Mouse (Mus musculus) midbrain, embryonic 14.5 days (tissue): ENCODE measurements around the gene Itgad. TPM values are rescaled to one million over a fixed set of nuclear protein-coding genes. Genes with fewer than 3 reads are reported as not detected.

Source experiments
- ATAC-seq: fragments of 200-750 bp; cut with Nextera tagmentation; 2 replicates; pipeline ENCODE4 v1.8.0; 2017; ENCODE audit warnings: moderate number of reproducible peaks, moderate library complexity; ENCODE audit not compliant: low FRiP score, low TSS enrichment
- DNase-seq: peaks from one replicate; pipeline ENCODE4 v3.0.0-alpha.2; 2015
- H3K27ac ChIP-seq: fragments of 300-500 bp; sonication (generic); replicated peaks from 2 replicates; pipeline ENCODE4 v1.5.1; 2014; ENCODE audit warnings: mild to moderate bottlenecking, low read depth, low read length, moderate library complexity
- H3K27me3 ChIP-seq: fragments of 300-500 bp; sonication (generic); 2 replicates; pipeline ENCODE4 v1.6.1; 2014; ENCODE audit warnings: low read length, control low read depth, mixed read lengths; ENCODE audit not compliant: control insufficient read depth, insufficient read depth
- H3K36me3 ChIP-seq: fragments of 300-500 bp; sonication (generic); 2 replicates; pipeline ENCODE4 v1.6.1; 2014; ENCODE audit warnings: low read length, control low read depth; ENCODE audit not compliant: control insufficient read depth, insufficient read depth
- H3K4me1 ChIP-seq: fragments of 300-500 bp; sonication (generic); 2 replicates; pipeline ENCODE4 v1.6.1; 2014; ENCODE audit warnings: mild to moderate bottlenecking, antibody characterized with exemption, low read length, control low read depth; ENCODE audit not compliant: control insufficient read depth, insufficient read depth
- H3K4me2 ChIP-seq: fragments of 300-500 bp; sonication (generic); 2 replicates; pipeline ENCODE4 v1.6.1; 2014; ENCODE audit warnings: mild to moderate bottlenecking, low read length, moderate library complexity
- H3K4me3 ChIP-seq: fragments of 300-500 bp; sonication (generic); replicated peaks from 2 replicates; pipeline ENCODE4 v1.5.1; 2014; ENCODE audit warnings: low read depth, low read length
- H3K9ac ChIP-seq: fragments of 300-500 bp; sonication (generic); replicated peaks from 2 replicates; pipeline ENCODE4 v1.6.1; 2014; ENCODE audit warnings: mild to moderate bottlenecking, low read length, moderate library complexity
- H3K9me3 ChIP-seq: fragments of 300-500 bp; sonication (generic); 2 replicates; pipeline ENCODE4 v1.6.1; 2016; ENCODE audit warnings: low read length, control low read depth, mixed read lengths; ENCODE audit not compliant: control insufficient read depth
- WGBS: fragments of 180-500 bp; shearing (Covaris S2); extraction: QIAGEN DNeasy Blood & Tissue Kit; methylation state at CpG from one replicate; pipeline ENCODE4 v1.1.7; 2014; 5-methylcytosine and 5-hydroxymethylcytosine counted together
- polyA plus RNA-seq: library from polyadenylated mRNA; unstranded; fragments of >200 nt; fragmentation: Nextera tagmentation; extraction: Ambion mirVana; gene quantifications from 2 replicates; pipeline ENCODE4 v1.2.1, GENCODE M21; 2014

The Itgad gene
- polyA plus RNA-seq, 1 experiment from 2014 or later = not detected

- 61% methylated on average over 13 of the region's 13 CpGs for WGBS
- DNase-seq (no peak), ATAC-seq (no peak)
- H3K9me3 ChIP-seq = no peaks in the 10 kb centered on the region
- H3K4me1 ChIP-seq = no peaks in the 10 kb centered on the region
- no peak overlapping the region for H3K4me2 ChIP-seq
- H3K36me3 ChIP-seq = peaks cover 36% of the 10 kb centered on the region
- H3K27me3 ChIP-seq = no peaks in the 10 kb centered on the region
- no peak overlapping the region for H3K4me3 ChIP-seq
- no peak overlapping the region for H3K9ac ChIP-seq
- H3K27ac ChIP-seq = no peak overlapping the region
These were observed 116.3 kb downstream of the Itgad start for GRCm38 (mm10) chr7:128270431-128270850.

GRCm38 (mm10) chr7:128271496-128271895 lies 117.3 kb downstream of the Itgad start:
- no peak for DNase-seq
- Histone ChIP-seq H3K4me2 (no peak overlapping the region), H3K27ac (no peak overlapping the region), H3K9me3 (no peaks in the 10 kb centered on the region), H3K4me3 (no peak overlapping the region), H3K4me1 (no peaks in the 10 kb centered on the region), H3K9ac (no peak overlapping the region), H3K36me3 (peaks cover 46% of the 10 kb centered on the region), H3K27me3 (no peaks in the 10 kb centered on the region)
- 94% methylated on average over 9 of the region's 9 CpGs for WGBS
- ATAC-seq = no peak

Other genes starting within 250 kb of the Itgad start
- gene Kat8, start 241.9 kb upstream of the Itgad start, polyA plus RNA-seq = 44.1 and 51.2 TPM in 2 replicates
- 0.28 TPM in 1 of 2 replicates, not detected in the other for gene Prss8, start 224.3 kb upstream of the Itgad start, polyA plus RNA-seq
- gene Prss36, start 207.7 kb upstream of the Itgad start, polyA plus RNA-seq = 10.4 and 12.0 TPM in 2 replicates
- gene Fus, start 186.9 kb upstream of the Itgad start, polyA plus RNA-seq = 47.9 and 66.9 TPM in 2 replicates
- 4.4 and 7.5 TPM in 2 replicates for gene Pycard, start 160.5 kb upstream of the Itgad start, polyA plus RNA-seq
- not detected in 2 replicates for gene Trim72, start 150.4 kb upstream of the Itgad start, polyA plus RNA-seq
- gene Itgam, start 91.7 kb upstream of the Itgad start, polyA plus RNA-seq = 0.19 and 0.68 TPM in 2 replicates
- not detected in 2 replicates for gene Gm49368, start 91.7 kb upstream of the Itgad start, polyA plus RNA-seq
- gene Itgax, start 24.8 kb upstream of the Itgad start, polyA plus RNA-seq = 0.32 TPM in 1 of 2 replicates, not detected in the other
- gene Cox6a2, start 52.0 kb downstream of the Itgad start, polyA plus RNA-seq = not detected in 2 replicates
- gene Armc5, start 83.0 kb downstream of the Itgad start, polyA plus RNA-seq = 8.3 and 10.2 TPM in 2 replicates
- 9.1 and 11.5 TPM in 2 replicates for gene 9130023H24Rik, start 83.7 kb downstream of the Itgad start, polyA plus RNA-seq
- gene Tgfb1i1, start 92.4 kb downstream of the Itgad start, polyA plus RNA-seq = 10.8 and 20.2 TPM in 2 replicates
- gene Slc5a2, start 111.3 kb downstream of the Itgad start, polyA plus RNA-seq = 0.31 TPM in 1 of 2 replicates, not detected in the other
- 20.1 and 20.2 TPM in 2 replicates for gene BC017158, start 143.8 kb downstream of the Itgad start, polyA plus RNA-seq